Mouse (Mus musculus): Measurements from ENCODE around the gene Kpna7.

- no peak for TF ChIP-seq POLR2AphosphoS2 (IDR thresholded peaks at IDR 0.05; ENCODE audit: insufficient read length, low read depth)
- no peak for TF ChIP-seq USF1 (IDR thresholded peaks at IDR 0.05; ENCODE audit: low read depth)
- no peak for TF ChIP-seq POLR2A (IDR thresholded peaks at IDR 0.05; ENCODE audit: insufficient read length, low read depth)
- TF ChIP-seq TCF12 (IDR thresholded peaks at IDR 0.05; ENCODE audit: insufficient read depth, poor library complexity, severe bottlenecking) = no peak
- TF ChIP-seq MAX (IDR thresholded peaks at IDR 0.05; ENCODE audit: low read depth) = no peak
- TF ChIP-seq CEBPB (IDR thresholded peaks at IDR 0.05; ENCODE audit: insufficient read depth, poor library complexity, severe bottlenecking) = no peak
- no peak for TF ChIP-seq REST (IDR thresholded peaks at IDR 0.05; ENCODE audit: insufficient read depth, insufficient read length)
- no peak for TF ChIP-seq SRF (IDR thresholded peaks at IDR 0.05; ENCODE audit: control insufficient read depth, insufficient read length, low read depth)
- no peak for TF ChIP-seq MYOG (IDR thresholded peaks at IDR 0.05; ENCODE audit: control insufficient read depth in 1 of 3, insufficient read depth in 1 of 3, insufficient read length in 2 of 3, low read depth in 2 of 3)
- TF ChIP-seq MYOD1 (IDR thresholded peaks at IDR 0.05; ENCODE audit: control insufficient read depth in 1 of 3, insufficient read length in 2 of 3, low read depth in 2 of 3) = no peak
- no peak for TF ChIP-seq TCF3 (IDR thresholded peaks at IDR 0.05; ENCODE audit: insufficient read length, low read depth)
Measured at GRCm38 (mm10) chr5:145084822-145085221, 992 bp upstream of the Kpna7 start.
